Mouse (Mus musculus) heart, embryonic 10.5 days (tissue): Measurements from ENCODE around the gene Lrrc14b. TPM values are rescaled to one million over a fixed set of nuclear protein-coding genes. Genes with fewer than 3 reads are reported as not detected.

Experiments
- DNase-seq: peaks from one replicate; pipeline ENCODE4 v3.0.0-alpha.2; 2017; ENCODE audit warnings: low spot score
- H3K27ac ChIP-seq: fragments of 300-500 bp; sonication (generic); 2 replicates; pipeline ENCODE4 v1.5.1; 2016; ENCODE audit warnings: mild to moderate bottlenecking
- H3K27me3 ChIP-seq: fragments of 300-500 bp; sonication (generic); 2 replicates; pipeline ENCODE4 v1.6.1; 2016; ENCODE audit warnings: mild to moderate bottlenecking; ENCODE audit not compliant: poor library complexity, insufficient read depth, severe bottlenecking
- H3K36me3 ChIP-seq: fragments of 300-500 bp; sonication (generic); 2 replicates; pipeline ENCODE4 v1.6.1; 2016; ENCODE audit warnings: mild to moderate bottlenecking, moderate library complexity
- H3K4me1 ChIP-seq: fragments of 300-500 bp; sonication (generic); 2 replicates; pipeline ENCODE4 v1.6.1; 2016; ENCODE audit warnings: mild to moderate bottlenecking
- H3K4me3 ChIP-seq: fragments of 300-500 bp; sonication (generic); 2 replicates; pipeline ENCODE4 v1.5.1; 2016; ENCODE audit warnings: mild to moderate bottlenecking, moderate library complexity
- H3K9me3 ChIP-seq: fragments of 300-500 bp; sonication (generic); 2 replicates; pipeline ENCODE4 v1.6.1; 2016; ENCODE audit warnings: mild to moderate bottlenecking, moderate library complexity
- WGBS: fragments of 180-500 bp; shearing (Covaris S2); methylation state at CpG from one replicate; pipeline ENCODE4 v1.1.7; 2016; 5-methylcytosine and 5-hydroxymethylcytosine counted together
- polyA plus RNA-seq: library from polyadenylated mRNA; unstranded; fragments of >200 nt; fragmentation: Nextera tagmentation; extraction: Ambion mirVana; gene quantifications from 2 replicates; pipeline ENCODE4 v1.2.1, GENCODE M21; 2016

The Lrrc14b gene
- polyA plus RNA-seq: 0.09 and 0.62 TPM in 2 replicates

GRCm38 (mm10) chr13:74363859-74364235, at the start of gene Lrrc14b:
Lrrc14b (minus strand) TSS chr13:74364005.
- Histone ChIP-seq H3K4me1 (peaks cover 18% of the 10 kb centered on the region), H3K27me3 (no peaks in the 10 kb centered on the region), H3K9me3 (0 out of 2 replicates have a peak, but pooled peaks cover 3% of the 10 kb centered on the region), H3K27ac (peak within 1 kb of the TSS; percentile 90), H3K4me3 (peak within 1 kb of the TSS; percentile 45), H3K36me3 (peaks cover 27% of the 10 kb centered on the region)
- 47% methylated on average over 8 of the region's 8 CpGs for WGBS
- DNase-seq: peak; percentile 83

- peak within 1 kb of the TSS; percentile 10; the same call in 1 of the 2 replicates for H3K27ac ChIP-seq
- peak within 1 kb of the TSS; percentile 38 for H3K4me3 ChIP-seq
- WGBS: 10% methylated on average over 11 of the region's 11 CpGs
- H3K36me3 ChIP-seq: no peaks in the 10 kb centered on the region
- H3K9me3 ChIP-seq: no peaks in the 10 kb centered on the region
- peaks cover 2% of the 10 kb centered on the region; the same call in 1 of the 2 replicates for H3K27me3 ChIP-seq
- H3K4me1 ChIP-seq: 0 out of 2 replicates have a peak, but pooled peaks cover 3% of the 10 kb centered on the region
- no peak for DNase-seq
Observed at GRCm38 (mm10) chr13:74399298-74399839, 35.6 kb upstream of the Lrrc14b start, which contains the start of gene Ftl1-ps1. Ftl1-ps1 (plus strand) TSS chr13:74399694.

GRCm38 (mm10) chr13:74391156-74391555, 27.4 kb upstream of the Lrrc14b start:
- H3K36me3 ChIP-seq: no peaks in the 10 kb centered on the region
- no peak overlapping the region for H3K4me3 ChIP-seq
- WGBS: 74% methylated on average over 2 of the region's 2 CpGs
- H3K9me3 ChIP-seq: no peaks in the 10 kb centered on the region
- no peak for DNase-seq
- no peaks in the 10 kb centered on the region for H3K27me3 ChIP-seq
- no peaks in the 10 kb centered on the region for H3K4me1 ChIP-seq
- H3K27ac ChIP-seq: no peak overlapping the region

GRCm38 (mm10) chr13:74390371-74390990, 26.7 kb upstream of the Lrrc14b start, which contains the start of gene Zfp72:
Zfp72 (minus strand) TSS chr13:74390836.
- Histone ChIP-seq H3K27ac (peak within 1 kb of the TSS; percentile 83), H3K27me3 (no peaks in the 10 kb centered on the region), H3K9me3 (no peaks in the 10 kb centered on the region), H3K36me3 (no peaks in the 10 kb centered on the region), H3K4me3 (peak within 1 kb of the TSS; percentile 73), H3K4me1 (no peaks in the 10 kb centered on the region)
- DNase-seq: no peak
- 4% methylated on average over 14 of the region's 14 CpGs for WGBS

- 60% methylated on average over 6 of the region's 6 CpGs for WGBS
- no peak for DNase-seq
- Histone ChIP-seq H3K4me3 (peak overlapping the region; percentile 73), H3K27ac (no peak overlapping the region), H3K36me3 (no peaks in the 10 kb centered on the region), H3K27me3 (no peaks in the 10 kb centered on the region), H3K9me3 (no peaks in the 10 kb centered on the region), H3K4me1 (no peaks in the 10 kb centered on the region)
Observed at GRCm38 (mm10) chr13:74389730-74390129, 25.9 kb upstream of the Lrrc14b start.

GRCm38 (mm10) chr13:74382289-74382688, 18.5 kb upstream of the Lrrc14b start:
- H3K27ac ChIP-seq: no peak overlapping the region
- no peaks in the 10 kb centered on the region for H3K27me3 ChIP-seq
- no peaks in the 10 kb centered on the region for H3K36me3 ChIP-seq
- no peak overlapping the region for H3K4me3 ChIP-seq
- no peak for DNase-seq
- no peaks in the 10 kb centered on the region for H3K4me1 ChIP-seq
- 76% methylated on average over 3 of the region's 3 CpGs for WGBS
- no peaks in the 10 kb centered on the region for H3K9me3 ChIP-seq

GRCm38 (mm10) chr13:74381533-74382276, 17.9 kb upstream of the Lrrc14b start:
- no peak for DNase-seq

GRCm38 (mm10) chr13:74363176-74363858, 488 bp downstream of the Lrrc14b start:
- Histone ChIP-seq H3K4me1 (peaks cover 18% of the 10 kb centered on the region), H3K9me3 (0 out of 2 replicates have a peak, but pooled peaks cover 3% of the 10 kb centered on the region), H3K4me3 (peak overlapping the region; percentile 45), H3K36me3 (peaks cover 32% of the 10 kb centered on the region), H3K27ac (peak overlapping the region; percentile 90), H3K27me3 (no peaks in the 10 kb centered on the region)
- peak; percentile 76 for DNase-seq
- WGBS: 75% methylated on average over 13 of the region's 13 CpGs

More at GRCm38 (mm10) chr13:74381533-74382276, 17.9 kb upstream of the Lrrc14b start:
- H3K36me3 ChIP-seq: no peaks in the 10 kb centered on the region
- no peaks in the 10 kb centered on the region for H3K27me3 ChIP-seq
- H3K4me1 ChIP-seq: no peaks in the 10 kb centered on the region
- H3K27ac ChIP-seq: no peak overlapping the region
- H3K4me3 ChIP-seq: no peak overlapping the region
- H3K9me3 ChIP-seq: no peaks in the 10 kb centered on the region
- WGBS: 70% methylated on average over 10 of the region's 10 CpGs

GRCm38 (mm10) chr13:74362218-74362617, 1.6 kb downstream of the Lrrc14b start:
- H3K27me3 ChIP-seq: no peaks in the 10 kb centered on the region
- H3K27ac ChIP-seq: no peak overlapping the region
- DNase-seq: no peak
- no peak overlapping the region for H3K4me3 ChIP-seq
- WGBS: 81% methylated on average over 2 of the region's 2 CpGs
- peaks cover 18% of the 10 kb centered on the region for H3K4me1 ChIP-seq
- peaks cover 43% of the 10 kb centered on the region for H3K36me3 ChIP-seq
- H3K9me3 ChIP-seq: 0 out of 2 replicates have a peak, but pooled peaks cover 1% of the 10 kb centered on the region

- 94% methylated on average over 13 of the region's 13 CpGs for WGBS
- Histone ChIP-seq H3K9me3 (no peaks in the 10 kb centered on the region), H3K27me3 (no peaks in the 10 kb centered on the region), H3K4me3 (no peak overlapping the region), H3K27ac (no peak overlapping the region), H3K36me3 (peaks cover 77% of the 10 kb centered on the region), H3K4me1 (no peaks in the 10 kb centered on the region)
- DNase-seq: no peak
Observed at GRCm38 (mm10) chr13:74356491-74356890, 7.3 kb downstream of the Lrrc14b start.

- Histone ChIP-seq H3K27me3 (no peaks in the 10 kb centered on the region), H3K27ac (peak overlapping the region; percentile 99), H3K36me3 (peaks cover 23% of the 10 kb centered on the region), H3K4me1 (peaks cover 15% of the 10 kb centered on the region), H3K4me3 (peak overlapping the region; percentile 77), H3K9me3 (no peaks in the 10 kb centered on the region)
- DNase-seq: no peak
- under 1% methylated on average over 15 of the region's 15 CpGs for WGBS
Observed at GRCm38 (mm10) chr13:74350435-74350906, 13.3 kb downstream of the Lrrc14b start.
